Mouse (Mus musculus): ENCODE data around the gene Spag17. TPM values are rescaled to one million over a fixed set of nuclear protein-coding genes. Genes with fewer than 3 reads are reported as not detected.
"Not testable (repeated sequence)": the region's sequence is repeated elsewhere in the genome, so short reads cannot be mapped to it uniquely, and the experiment has no call there.

Spag17 gene
- polyA plus RNA-seq, 1 experiment from 2014 or later, result 0.22 TPM

- DNase-seq (ENCODE audit: low spot score), result no peak
- no peak overlapping the region for H3K27ac ChIP-seq (ENCODE audit: low read depth, low read length)
- no peak overlapping the region for H3K4me3 ChIP-seq (ENCODE audit: low read depth, low read length)
- 76% methylated on average over 3 of the region's 3 CpGs for WGBS
- no peak overlapping the region for H3K4me2 ChIP-seq (ENCODE audit: low read length)
- no peaks in the 10 kb centered on the region for H3K9me3 ChIP-seq (replicated peaks; ENCODE audit: control insufficient read depth, low read length)
- no peaks in the 10 kb centered on the region for H3K27me3 ChIP-seq (replicated peaks; ENCODE audit: control insufficient read depth, insufficient read depth, low read length)
- no peak for ATAC-seq
- H3K4me1 ChIP-seq (ENCODE audit: control insufficient read depth, insufficient read depth, low read length), result no peaks in the 10 kb centered on the region
- H3K9ac ChIP-seq (ENCODE audit: low read length), result no peak overlapping the region
- H3K36me3 ChIP-seq (ENCODE audit: control insufficient read depth, insufficient read depth, low read length), result no peaks in the 10 kb centered on the region
Observed at GRCm38 (mm10) chr3:99881498-99881897, 3.7 kb upstream of the Spag17 start.

GRCm38 (mm10) chr3:99883988-99884564, 1.1 kb upstream of the Spag17 start:
- no peaks in the 10 kb centered on the region for H3K4me1 ChIP-seq (ENCODE audit: control insufficient read depth, insufficient read depth, low read length)
- H3K36me3 ChIP-seq (ENCODE audit: control insufficient read depth, insufficient read depth, low read length), result no peaks in the 10 kb centered on the region
- H3K27ac ChIP-seq (ENCODE audit: low read depth, low read length), result no peak overlapping the region
- no peak overlapping the region for H3K4me3 ChIP-seq (ENCODE audit: low read depth, low read length)
- H3K9ac ChIP-seq (ENCODE audit: low read length), result no peak overlapping the region
- DNase-seq (ENCODE audit: low spot score) (no peak), ATAC-seq (no peak)
- H3K9me3 ChIP-seq (replicated peaks; ENCODE audit: control insufficient read depth, low read length), result no peaks in the 10 kb centered on the region
- no peaks in the 10 kb centered on the region for H3K27me3 ChIP-seq (replicated peaks; ENCODE audit: control insufficient read depth, insufficient read depth, low read length)
- H3K4me2 ChIP-seq (ENCODE audit: low read length), result no peak overlapping the region
- 93% methylated on average over 6 of the region's 6 CpGs for WGBS

DNA sequence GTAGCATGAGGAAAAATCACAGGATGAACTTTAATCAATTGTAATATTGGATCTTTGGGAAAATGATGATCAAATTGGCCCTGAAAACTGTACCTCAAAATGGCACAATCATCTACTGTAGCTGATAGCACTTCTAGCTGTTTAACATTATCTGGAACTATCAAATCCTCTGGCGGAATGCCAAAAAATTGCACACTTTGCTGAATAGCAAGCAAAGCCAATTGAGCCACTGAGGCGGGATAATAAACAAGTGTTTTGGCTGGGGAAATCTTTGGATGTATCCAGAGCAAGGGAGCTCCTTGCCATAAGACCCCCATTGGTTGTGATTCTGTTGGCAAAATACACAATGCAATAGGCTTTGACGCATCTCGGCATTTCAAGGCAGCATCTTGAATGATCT, 9.5 kb downstream of the Spag17 start:
- not testable (repeated sequence) for H3K9ac ChIP-seq (ENCODE audit: low read length); H3K36me3 ChIP-seq (ENCODE audit: control insufficient read depth, insufficient read depth, low read length); H3K27me3 ChIP-seq (replicated peaks; ENCODE audit: control insufficient read depth, insufficient read depth, low read length); ATAC-seq; H3K4me2 ChIP-seq (ENCODE audit: low read length); H3K9me3 ChIP-seq (replicated peaks; ENCODE audit: control insufficient read depth, low read length); H3K27ac ChIP-seq (ENCODE audit: low read depth, low read length); H3K4me1 ChIP-seq (ENCODE audit: control insufficient read depth, insufficient read depth, low read length); H3K4me3 ChIP-seq (ENCODE audit: low read depth, low read length)
- WGBS, result 88% methylated on average over 4 of the region's 4 CpGs
- peak; percentile 20 for DNase-seq (ENCODE audit: low spot score)

- 76% methylated on average over 8 of the region's 8 CpGs for WGBS
- peak; percentile 32 for DNase-seq (ENCODE audit: low spot score)
- no peaks in the 10 kb centered on the region for H3K36me3 ChIP-seq (ENCODE audit: control insufficient read depth, insufficient read depth, low read length)
- H3K4me2 ChIP-seq (ENCODE audit: low read length), result no peak overlapping the region
- H3K9me3 ChIP-seq (replicated peaks; ENCODE audit: control insufficient read depth, low read length), result no peaks in the 10 kb centered on the region
- H3K4me1 ChIP-seq (ENCODE audit: control insufficient read depth, insufficient read depth, low read length), result no peaks in the 10 kb centered on the region
- H3K9ac ChIP-seq (ENCODE audit: low read length), result no peak overlapping the region
- no peak overlapping the region for H3K4me3 ChIP-seq (ENCODE audit: low read depth, low read length)
- no peak for ATAC-seq
- no peaks in the 10 kb centered on the region for H3K27me3 ChIP-seq (replicated peaks; ENCODE audit: control insufficient read depth, insufficient read depth, low read length)
- H3K27ac ChIP-seq (ENCODE audit: low read depth, low read length), result no peak overlapping the region
Observed at GRCm38 (mm10) chr3:99913809-99914439, 28.7 kb downstream of the Spag17 start.

- Histone ChIP-seq H3K4me1 (ENCODE audit: control insufficient read depth, insufficient read depth, low read length) (no peaks in the 10 kb centered on the region), H3K4me2 (ENCODE audit: low read length) (no peak overlapping the region), H3K9me3 (replicated peaks; ENCODE audit: control insufficient read depth, low read length) (no peaks in the 10 kb centered on the region), H3K36me3 (ENCODE audit: control insufficient read depth, insufficient read depth, low read length) (no peaks in the 10 kb centered on the region), H3K4me3 (ENCODE audit: low read depth, low read length) (no peak overlapping the region), H3K27me3 (replicated peaks; ENCODE audit: control insufficient read depth, insufficient read depth, low read length) (no peaks in the 10 kb centered on the region), H3K9ac (ENCODE audit: low read length) (no peak overlapping the region), H3K27ac (ENCODE audit: low read depth, low read length) (no peak overlapping the region)
- ATAC-seq, result no peak
- 95% methylated on average over 3 of the region's 3 CpGs for WGBS
- DNase-seq (ENCODE audit: low spot score), result no peak
Observed at GRCm38 (mm10) chr3:99922944-99923343, 37.7 kb downstream of the Spag17 start.

GRCm38 (mm10) chr3:99930920-99931620, 45.9 kb downstream of the Spag17 start:
- no peaks in the 10 kb centered on the region for H3K9me3 ChIP-seq (replicated peaks; ENCODE audit: control insufficient read depth, low read length)
- H3K4me3 ChIP-seq (ENCODE audit: low read depth, low read length), result no peak overlapping the region
- no peak overlapping the region for H3K9ac ChIP-seq (ENCODE audit: low read length)
- H3K36me3 ChIP-seq (ENCODE audit: control insufficient read depth, insufficient read depth, low read length), result no peaks in the 10 kb centered on the region
- DNase-seq (ENCODE audit: low spot score) (no peak), ATAC-seq (no peak)
- no peak overlapping the region for H3K27ac ChIP-seq (ENCODE audit: low read depth, low read length)
- WGBS, result 78% methylated on average over 12 of the region's 12 CpGs
- H3K4me2 ChIP-seq (ENCODE audit: low read length), result no peak overlapping the region
- no peaks in the 10 kb centered on the region for H3K4me1 ChIP-seq (ENCODE audit: control insufficient read depth, insufficient read depth, low read length)
- H3K27me3 ChIP-seq (replicated peaks; ENCODE audit: control insufficient read depth, insufficient read depth, low read length), result no peaks in the 10 kb centered on the region

DNA sequence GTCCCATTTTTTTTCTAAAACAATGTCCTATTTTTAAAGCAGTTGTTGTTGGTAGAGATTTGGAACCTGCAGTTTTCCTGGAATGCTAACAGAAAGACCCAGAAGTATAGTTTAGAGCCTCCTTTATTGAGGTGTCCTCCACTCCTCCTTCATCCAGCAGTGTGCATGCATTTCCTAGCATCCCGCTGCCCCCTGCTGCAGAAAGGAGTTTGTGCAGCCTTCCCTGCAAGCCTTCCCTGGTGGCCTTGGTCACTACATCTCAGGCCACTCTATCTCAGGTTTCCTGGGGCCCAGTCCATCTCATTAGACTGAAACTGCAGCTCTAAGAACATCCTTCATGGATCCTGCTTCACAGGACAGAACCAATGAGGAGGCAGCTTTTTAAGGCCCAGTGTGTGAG, 51.0 kb downstream of the Spag17 start:
- no peaks in the 10 kb centered on the region for H3K27me3 ChIP-seq (replicated peaks; ENCODE audit: control insufficient read depth, insufficient read depth, low read length)
- DNase-seq (ENCODE audit: low spot score) (no peak), ATAC-seq (no peak)
- H3K27ac ChIP-seq (ENCODE audit: low read depth, low read length), result no peak overlapping the region
- no peaks in the 10 kb centered on the region for H3K9me3 ChIP-seq (replicated peaks; ENCODE audit: control insufficient read depth, low read length)
- H3K4me1 ChIP-seq (ENCODE audit: control insufficient read depth, insufficient read depth, low read length), result no peaks in the 10 kb centered on the region
- no peak overlapping the region for H3K4me3 ChIP-seq (ENCODE audit: low read depth, low read length)
- no peak overlapping the region for H3K9ac ChIP-seq (ENCODE audit: low read length)
- no peak overlapping the region for H3K4me2 ChIP-seq (ENCODE audit: low read length)
- H3K36me3 ChIP-seq (ENCODE audit: control insufficient read depth, insufficient read depth, low read length), result no peaks in the 10 kb centered on the region
- 27% methylated on average over 1 of the region's 1 CpGs for WGBS

DNA sequence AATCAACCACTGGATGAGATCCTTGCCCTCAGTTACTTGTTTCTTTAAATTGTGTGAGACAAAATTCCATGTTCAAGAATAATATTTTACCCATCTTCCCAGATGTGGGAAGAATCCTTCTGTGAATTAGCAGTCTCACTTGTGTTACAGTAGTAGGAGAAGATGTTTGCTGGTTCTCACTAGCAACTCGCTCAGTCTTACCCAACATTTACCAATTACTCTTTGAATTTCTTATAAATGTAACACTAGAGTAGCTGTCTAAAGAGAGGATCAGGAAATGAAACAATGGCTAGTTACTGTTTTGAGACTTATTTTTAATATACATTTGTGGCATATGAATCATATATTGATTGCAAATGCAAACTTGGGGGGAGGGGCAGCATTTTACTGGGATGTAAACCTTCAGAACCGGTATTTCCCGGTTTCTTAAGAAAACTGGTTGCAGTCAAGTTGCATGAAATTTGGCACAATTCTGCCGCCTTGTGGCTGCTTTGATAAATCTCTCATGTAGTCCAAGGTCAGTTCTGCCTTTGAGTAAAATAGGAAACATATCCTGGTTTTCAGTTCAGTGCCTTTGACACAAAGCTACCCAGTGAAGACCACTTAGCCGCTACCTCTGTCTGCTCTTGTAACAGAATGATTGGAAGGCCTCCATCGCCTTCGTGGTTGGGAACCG, 53.5 kb downstream of the Spag17 start:
- no peaks in the 10 kb centered on the region for H3K9me3 ChIP-seq (replicated peaks; ENCODE audit: control insufficient read depth, low read length)
- DNase-seq (ENCODE audit: low spot score) (peak; percentile 88), ATAC-seq (peak; percentile 48)
- no peak overlapping the region for H3K9ac ChIP-seq (ENCODE audit: low read length)
- H3K36me3 ChIP-seq (ENCODE audit: control insufficient read depth, insufficient read depth, low read length), result no peaks in the 10 kb centered on the region
- H3K4me2 ChIP-seq (ENCODE audit: low read length), result no peak overlapping the region
- no peaks in the 10 kb centered on the region for H3K4me1 ChIP-seq (ENCODE audit: control insufficient read depth, insufficient read depth, low read length)
- WGBS, result 44% methylated on average over 8 of the region's 8 CpGs
- H3K27ac ChIP-seq (ENCODE audit: low read depth, low read length), result no peak overlapping the region
- H3K4me3 ChIP-seq (ENCODE audit: low read depth, low read length), result no peak overlapping the region
- no peaks in the 10 kb centered on the region for H3K27me3 ChIP-seq (replicated peaks; ENCODE audit: control insufficient read depth, insufficient read depth, low read length)

DNA sequence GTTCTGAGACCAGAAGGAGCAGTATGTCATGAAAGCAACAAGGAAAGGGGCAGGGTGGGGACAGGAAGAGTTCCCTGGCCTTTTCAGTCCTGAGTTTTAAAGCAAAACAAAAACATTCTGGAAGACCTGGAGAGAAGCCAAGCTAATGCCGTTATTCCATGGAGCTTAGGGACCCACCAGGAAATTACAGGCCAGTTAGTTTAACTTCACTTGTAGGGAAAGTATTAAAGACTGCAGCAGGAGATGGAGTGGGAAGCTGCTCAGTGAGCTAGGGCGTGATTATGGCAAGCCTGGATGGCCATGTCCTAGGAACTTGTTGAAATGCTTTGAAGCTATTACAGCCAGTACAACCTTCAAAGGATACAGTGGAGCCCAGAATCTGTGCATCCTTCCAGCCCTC, 60.0 kb downstream of the Spag17 start:
- DNase-seq (ENCODE audit: low spot score), result peak; percentile 13
- Histone ChIP-seq H3K4me1 (ENCODE audit: control insufficient read depth, insufficient read depth, low read length) (no peaks in the 10 kb centered on the region), H3K4me2 (ENCODE audit: low read length) (no peak overlapping the region), H3K27me3 (replicated peaks; ENCODE audit: control insufficient read depth, insufficient read depth, low read length) (no peaks in the 10 kb centered on the region), H3K9ac (ENCODE audit: low read length) (no peak overlapping the region), H3K9me3 (replicated peaks; ENCODE audit: control insufficient read depth, low read length) (no peaks in the 10 kb centered on the region), H3K27ac (ENCODE audit: low read depth, low read length) (no peak overlapping the region), H3K36me3 (ENCODE audit: control insufficient read depth, insufficient read depth, low read length) (no peaks in the 10 kb centered on the region), H3K4me3 (ENCODE audit: low read depth, low read length) (no peak overlapping the region)
- 53% methylated on average over 2 of the region's 2 CpGs for WGBS
- no peak for ATAC-seq
